Mouse (Mus musculus) left cerebral cortex, adult 2 months (tissue): ENCODE measurements at regions not wholly inside any gene's neighbourhood (a gene's known extent, or its start where the extent isn't known, plus 50 kb on each side); places are given as distances from the start of the nearest gene placed in this dataset.
"Not testable (repeated sequence)": the region's sequence is repeated elsewhere in the genome, so short reads cannot be mapped to it uniquely, and the experiment has no call there.

Source experiments
- DNase-seq, 2 experiments: peaks; one replicate each; pipeline ENCODE4 v3.0.0; 2021 to 2022; ENCODE audit warnings: low spot score in 2 of 2, mixed read lengths in 1 of 2; ENCODE audit errors: extremely low spot score in 1 of 2
- H3K27ac ChIP-seq: fragments of 200-600 bp; 2 replicates; pipeline ENCODE4 v1.8.1; 2022
- H3K4me3 ChIP-seq: fragments of 200-600 bp; 2 replicates; pipeline ENCODE4 v1.8.1; 2022
- CTCF ChIP-seq: fragments of 200-600 bp; IDR thresholded peaks from 2 replicates; pipeline ENCODE4 v1.8.1; 2022; ENCODE audit warnings: antibody characterized with exemption, mild to moderate bottlenecking, moderate library complexity
- intact Hi-C: fragments of 180-260 bp; cut with DNase I; formaldehyde crosslinking; loops from one replicate; pipeline ENCODE4 v1.15.1; 2025

DNA sequence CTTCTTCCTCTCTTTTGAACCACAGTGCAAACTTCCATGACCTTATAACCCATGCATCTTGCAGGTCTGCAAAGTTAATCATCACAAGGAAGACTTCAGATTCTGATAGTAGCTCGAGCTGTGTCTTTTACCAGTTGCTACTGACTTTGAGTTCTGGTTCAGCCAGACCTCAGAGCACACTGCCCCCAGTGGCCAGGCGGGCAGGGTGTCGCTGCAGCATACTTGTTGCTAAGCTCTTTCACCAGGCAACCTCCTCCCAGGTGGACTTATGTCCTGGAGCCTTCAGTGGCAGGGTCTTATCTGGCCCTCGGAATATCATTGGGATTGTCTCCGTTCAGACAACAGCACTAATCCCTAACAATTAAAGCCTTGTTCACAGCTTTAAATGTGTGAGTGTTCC is 146.7 kb upstream of the Trpc7 start:
- TF ChIP-seq CTCF: peak; percentile 29
- intact Hi-C loops: no loop called here
- Histone ChIP-seq H3K27ac (no peak overlapping the region), H3K4me3 (no peak overlapping the region)
- DNase-seq: no peak

DNA sequence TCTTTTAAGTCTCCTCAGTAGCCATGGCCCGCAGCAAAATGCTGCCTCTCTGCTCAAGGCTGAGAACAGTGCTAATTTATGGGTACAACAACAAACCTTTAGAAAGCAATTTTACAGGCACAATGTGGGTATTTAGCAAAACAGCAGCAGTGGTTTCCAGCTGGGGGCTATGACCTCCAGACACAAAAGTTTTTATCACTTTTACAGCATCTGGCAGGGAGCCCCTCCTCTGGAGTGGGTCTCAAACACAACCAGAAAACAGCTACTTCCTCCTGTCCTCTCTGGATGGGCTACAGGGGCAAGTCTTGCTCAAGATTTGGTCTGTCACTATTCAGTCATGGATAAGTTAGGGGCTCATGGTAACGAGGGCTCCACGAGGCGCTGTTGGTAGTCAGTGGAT is 137.1 kb upstream of the Trpc7 start:
- Histone ChIP-seq H3K4me3 (no peak overlapping the region), H3K27ac (no peak overlapping the region)
- intact Hi-C loops: no loop called here

DNA sequence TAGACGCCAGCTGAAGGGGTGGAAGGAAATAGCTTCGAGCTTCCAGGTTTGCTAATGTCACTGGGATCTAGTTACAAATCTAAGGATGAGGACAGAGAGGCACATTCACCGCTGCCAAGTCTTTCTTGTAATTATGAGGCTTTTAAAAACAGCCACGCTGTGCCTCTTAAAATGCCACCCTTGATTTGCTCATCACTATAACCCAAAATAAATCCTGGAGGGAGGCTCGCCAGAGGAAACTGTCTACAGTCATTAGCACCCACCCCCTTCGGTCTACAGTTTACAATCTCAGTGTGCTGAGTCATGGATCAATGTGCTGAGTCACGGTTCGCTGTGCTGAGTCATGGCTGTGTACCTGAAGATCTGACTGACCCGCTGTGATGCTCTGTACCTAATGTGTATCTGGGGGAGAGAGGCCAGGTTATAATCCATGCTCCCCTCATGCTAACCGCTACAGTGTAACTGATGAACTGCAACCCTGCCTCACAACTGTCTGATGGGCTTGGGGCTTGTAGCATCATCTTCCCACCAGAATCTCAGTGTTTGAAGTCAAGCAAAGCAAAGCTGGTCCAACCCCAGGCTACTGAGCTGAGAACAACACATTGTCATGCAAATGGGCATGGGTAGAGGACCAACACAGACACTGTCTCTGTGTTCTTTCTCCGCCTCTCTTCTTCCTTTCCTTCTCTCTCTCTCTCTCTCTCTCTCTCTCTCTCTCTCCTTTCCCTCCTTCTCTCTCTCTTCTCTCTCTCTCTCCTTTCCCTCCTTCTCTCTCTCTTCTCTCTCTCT is 122.0 kb upstream of the Trpc7 start:
- TF ChIP-seq CTCF: no peak
- Histone ChIP-seq H3K4me3 (no peak overlapping the region), H3K27ac (no peak overlapping the region)
- intact Hi-C loops: loop anchor here (1.0 to 5.0 kb wide), 3 partner anchors 72 to 240 kb away; no protein-coding TSS in a partner anchor
- DNase-seq: peak; percentile 68 to 70

More for the DNA sequence above, 137.1 kb upstream of the Trpc7 start:
- no peak for TF ChIP-seq CTCF
- DNase-seq: no peak

DNA sequence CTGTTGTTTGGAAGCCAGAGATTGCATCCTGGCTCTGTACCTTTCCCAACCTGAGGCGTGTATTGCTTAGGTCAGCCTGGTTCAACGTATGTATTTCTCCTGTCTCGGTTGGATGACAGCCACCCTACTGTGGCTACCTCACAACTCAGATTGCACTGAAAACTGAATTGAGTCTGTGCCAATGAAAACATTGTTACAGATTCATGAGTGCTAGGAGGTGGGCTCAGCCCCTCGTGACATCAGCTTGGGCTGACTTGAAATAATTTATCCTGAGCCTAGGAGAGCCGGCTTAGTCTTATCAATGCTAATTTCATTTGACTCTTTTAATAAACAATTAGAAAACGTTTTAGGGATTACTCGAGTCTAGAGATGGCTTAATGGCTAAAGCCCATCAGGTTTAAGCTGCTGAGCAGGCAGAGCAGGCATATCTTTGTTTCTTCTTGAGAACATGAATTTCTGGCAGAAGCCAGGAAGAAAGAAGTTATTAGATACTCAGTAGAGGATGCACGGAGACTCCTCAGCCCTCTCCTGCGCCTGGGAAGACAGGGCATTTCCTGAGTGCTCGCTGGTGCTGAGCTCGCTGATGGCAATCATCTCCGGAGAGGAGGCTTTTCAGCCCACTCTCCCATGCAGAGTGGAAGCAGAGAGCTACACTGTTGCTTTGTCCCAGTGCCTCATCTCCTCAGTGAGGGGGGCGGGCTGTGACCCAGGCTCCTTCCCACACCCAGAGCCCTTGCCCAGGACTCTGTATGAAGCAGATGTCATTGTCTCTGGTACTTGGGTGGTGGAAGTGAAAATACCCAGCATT is 120.9 kb upstream of the Trpc7 start:
- H3K27ac ChIP-seq: no peak overlapping the region
- no peak overlapping the region for H3K4me3 ChIP-seq
- DNase-seq: peak in 1 of 2 experiments; percentile 16
- intact Hi-C loops: loop anchor here (1.0 to 5.0 kb wide), 3 partner anchors 73 to 241 kb away; no protein-coding TSS in a partner anchor
- TF ChIP-seq CTCF: no peak

- intact Hi-C loops, H3K4me3 ChIP-seq, H3K27ac ChIP-seq, DNase-seq: not testable (repeated sequence)
Measured at GRCm38 (mm10) chr13:57007236-57007635, 111.4 kb upstream of the Trpc7 start.

DNA sequence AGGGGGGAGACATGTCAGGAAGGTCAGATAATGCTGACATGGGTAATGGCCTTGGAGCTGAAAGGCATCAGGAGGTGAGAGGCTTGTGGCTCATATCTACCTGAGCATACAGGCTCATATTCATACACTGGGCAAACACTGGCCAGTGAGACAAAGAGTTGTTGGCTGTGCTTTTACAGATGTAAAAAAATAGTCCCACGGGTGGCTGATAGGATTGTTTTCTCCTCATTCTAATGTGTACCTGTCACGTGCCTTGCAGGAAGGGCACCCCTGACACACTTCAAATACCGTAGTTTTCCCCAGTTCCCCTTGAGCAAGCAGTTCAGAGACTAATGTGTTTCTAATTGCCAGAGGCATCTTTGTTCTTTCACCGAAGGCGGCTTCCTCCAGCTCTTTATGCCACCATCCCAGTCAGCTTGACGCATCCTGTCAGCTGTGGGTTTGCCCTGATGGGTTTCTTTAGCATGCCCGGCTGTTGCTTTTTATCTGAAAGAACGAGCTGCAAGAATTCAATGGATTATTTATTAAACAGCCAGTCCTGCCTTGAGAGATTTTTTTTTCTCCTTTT is 107.9 kb upstream of the Trpc7 start:
- no peak for TF ChIP-seq CTCF
- Histone ChIP-seq H3K4me3 (no peak overlapping the region), H3K27ac (no peak overlapping the region)
- intact Hi-C loops: no loop called here
- no peak for DNase-seq

DNA sequence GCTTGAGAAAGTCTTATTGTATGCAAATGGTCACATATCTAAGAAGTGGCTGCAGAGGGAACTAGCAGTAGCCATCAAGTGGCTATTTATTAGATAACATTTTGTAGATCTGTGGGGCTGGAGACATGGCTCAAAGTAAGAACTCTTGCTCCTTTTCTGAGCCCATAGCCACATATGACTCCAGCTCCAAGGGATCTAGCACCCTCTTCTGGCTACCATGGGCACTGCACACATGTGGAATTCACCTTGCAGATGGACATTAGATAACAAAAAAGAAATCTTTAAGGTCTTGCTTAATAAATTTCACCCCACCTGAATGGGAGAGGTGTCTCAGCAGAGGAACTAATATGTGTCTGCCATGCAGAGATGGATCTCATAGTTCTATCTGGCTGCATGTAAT is 96.2 kb upstream of the Trpc7 start:
- Histone ChIP-seq H3K4me3 (no peak overlapping the region), H3K27ac (no peak overlapping the region)
- intact Hi-C loops: no loop called here
- peak; percentile 11 for TF ChIP-seq CTCF
- no peak for DNase-seq

DNA sequence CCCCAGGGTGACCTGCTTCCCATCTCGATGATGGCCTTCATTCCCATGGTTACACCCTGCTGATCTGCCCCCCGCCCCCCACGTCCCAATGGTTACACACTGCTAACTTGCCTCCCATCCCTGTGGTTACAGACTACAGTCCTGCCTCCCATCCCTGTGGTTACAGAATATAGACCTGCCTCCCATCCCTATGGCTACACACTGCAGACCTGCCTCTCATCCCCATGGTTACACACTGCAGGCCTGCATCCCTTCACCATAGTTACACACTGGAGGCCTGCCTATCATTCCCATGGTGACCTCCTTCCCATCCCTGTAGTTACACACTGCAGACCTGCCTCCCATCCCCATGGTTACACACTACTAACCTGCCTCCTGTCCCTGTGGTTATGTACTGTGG is 78.3 kb upstream of the Trpc7 start:
- no peak overlapping the region for H3K4me3 ChIP-seq
- no peak overlapping the region for H3K27ac ChIP-seq
- no peak for TF ChIP-seq CTCF
- no peak for DNase-seq
- intact Hi-C loops: no loop called here

- H3K4me3 ChIP-seq: no peak overlapping the region
- no peak overlapping the region for H3K27ac ChIP-seq
- DNase-seq: no peak
- intact Hi-C loops: no loop called here
- no peak; the same call in 1 of the 2 replicates for TF ChIP-seq CTCF
Measured at GRCm38 (mm10) chr13:56955358-56955757, 59.6 kb upstream of the Trpc7 start.

DNA sequence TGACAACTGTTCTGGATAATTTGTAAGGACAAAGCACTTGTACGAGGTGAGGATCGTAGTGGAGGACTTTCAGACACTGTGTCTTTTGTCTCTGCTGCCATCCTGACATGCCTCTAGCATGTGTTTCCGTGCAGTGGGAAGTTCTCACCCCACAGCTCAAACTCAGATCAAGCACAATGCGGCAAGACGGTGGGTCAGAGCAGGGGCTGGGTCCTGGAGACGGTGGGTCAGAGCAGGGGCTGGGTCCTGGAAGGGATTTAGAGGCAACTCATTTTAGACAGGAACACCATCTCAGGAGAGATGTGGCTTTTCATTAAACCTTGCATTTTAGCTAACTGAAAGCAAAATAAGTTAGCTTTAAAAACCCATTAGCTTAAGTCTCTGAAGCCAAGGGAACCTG is 52.3 kb upstream of the Trpc7 start:
- intact Hi-C loops: no loop called here
- DNase-seq: no peak
- no peak for TF ChIP-seq CTCF
- no peak overlapping the region for H3K27ac ChIP-seq
- H3K4me3 ChIP-seq: no peak overlapping the region

DNA sequence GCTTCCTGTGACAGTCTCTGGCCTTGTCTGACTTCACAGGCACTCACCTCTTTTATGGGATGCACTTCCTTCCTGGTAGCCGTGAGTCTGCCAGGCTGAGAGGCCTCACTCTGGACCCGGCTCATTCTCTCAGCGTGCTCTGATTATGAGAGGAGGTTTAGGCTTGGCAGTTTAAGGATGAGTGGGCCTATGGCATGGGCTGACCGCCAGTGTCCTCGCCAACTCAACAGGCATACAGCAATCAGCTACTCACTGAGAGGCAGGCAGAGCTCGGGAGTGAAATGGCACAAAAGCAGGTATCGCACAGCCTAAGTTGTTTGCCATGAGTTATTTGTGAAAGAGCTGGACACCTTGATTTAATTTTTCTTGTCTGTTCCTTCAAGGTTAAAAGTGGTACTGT is 51.5 kb upstream of the Trpc7 start:
- no peak for DNase-seq
- intact Hi-C loops: no loop called here
- no peak overlapping the region for H3K4me3 ChIP-seq
- H3K27ac ChIP-seq: no peak overlapping the region
- no peak for TF ChIP-seq CTCF
